Mouse (Mus musculus) heart, postnatal 0 days (tissue): ENCODE data around the gene Tmem235.
"Not testable (repeated sequence)": the region's sequence is repeated elsewhere in the genome, so short reads cannot be mapped to it uniquely, and the experiment has no call there.

Experiments
- CTCF ChIP-seq: IDR thresholded peaks from 2 replicates; pipeline ENCODE4 v1.5.1; 2016; ENCODE audit warnings: antibody characterized with exemption, control low read depth, low read depth
- EP300 ChIP-seq: IDR thresholded peaks from 2 replicates; pipeline ENCODE4 v1.6.1; 2016; ENCODE audit warnings: antibody characterized with exemption, low read depth

GRCm38 (mm10) chr11:117833509-117833908 is 27.0 kb upstream of the Tmem235 start:
- not testable (repeated sequence) for TF ChIP-seq CTCF, EP300
